In the genomic region with DNA sequence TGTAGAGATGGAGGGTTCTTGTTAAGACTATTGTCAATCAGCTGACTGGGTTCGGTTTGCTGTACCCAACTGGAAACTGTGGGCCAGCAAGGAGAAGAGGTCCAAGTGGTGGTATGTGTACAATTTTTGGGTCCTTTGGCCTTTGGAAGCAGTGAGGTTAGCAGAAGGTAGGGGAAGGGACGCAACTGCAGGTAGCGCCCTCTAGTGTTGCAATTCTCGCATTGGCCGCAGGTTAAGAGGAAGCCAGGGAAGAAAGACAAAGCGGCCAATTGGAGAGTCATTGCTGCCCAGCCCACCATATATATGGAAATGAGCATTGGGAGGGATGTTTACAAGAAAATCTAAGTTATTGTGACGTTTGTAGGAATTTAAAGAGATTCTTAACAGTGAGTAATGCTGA, we compare ENCODE assay signal across 8 mouse cellular contexts. TPM values are rescaled to one million over a fixed set of nuclear protein-coding genes. Genes with fewer than 3 reads are reported as not detected.
A peak's percentile ranks its signal among the peaks of the same experiment; 100 is the strongest.
DNase-seq lines count a peak whose midpoint lies in the region; ATAC-seq lines count a peak whose summit lies in the region.

No protein-coding gene starts in this region.

- DNase-seq in heart, adult 11 months, result peak; percentile 88
- no peak for DNase-seq in heart, postnatal 25 days (ENCODE audit: low spot score)
- DNase-seq in A20 (ENCODE audit: low read depth, low spot score) (peak; percentile 61), adipocyte (ENCODE audit: low spot score) (peak; percentile 45)
- DNase-seq in forelimb bud, embryonic 11.5 days (ENCODE audit: low read depth, low spot score), result peak; percentile 35
- DNase-seq in kidney, postnatal 4 days, result peak; percentile 69 to 77
- DNase-seq in thymus, postnatal 14 days, result peak; percentile 73

- intact Hi-C loops in heart, postnatal 25 days (cut with DNase I), result loop anchor here (2.0 to 5.0 kb wide), 4 partner anchors 61 to 185 kb away; no protein-coding TSS in a partner anchor

- ATAC-seq in monocyte, adult 5-6 weeks (replicated peaks; ENCODE audit: insufficient number of reproducible peaks, low FRiP score, low TSS enrichment, poor library complexity, severe bottlenecking), result peak; percentile 74

RNA-seq across cellular contexts. Expression of a gene that starts 23.2 kb away (rescaled TPM):
- 10 to 100 TPM; 24.3 to 24.8 TPM for total RNA-seq in heart, postnatal 25 days (2021)
- 101 to 135 TPM (median 117 TPM) in 3 replicates for total RNA-seq in monocyte, adult 5-6 weeks (2017)

RNA-seq across cellular contexts. Expression of a gene that starts 38.5 kb away (rescaled TPM):
- total RNA-seq in heart, postnatal 25 days (2021), result 100 to 1,000 TPM; 188 to 203 TPM
- 116 to 148 TPM (median 143 TPM) in 3 replicates for total RNA-seq in monocyte, adult 5-6 weeks (2017)
